Mouse (Mus musculus) MEL (cell line): Measurements from ENCODE around the gene Tnk2. TPM values are rescaled to one million over a fixed set of nuclear protein-coding genes. Genes with fewer than 3 reads are reported as not detected.
"Not testable (repeated sequence)": the region's sequence is repeated elsewhere in the genome, so short reads cannot be mapped to it uniquely, and the experiment has no call there.

Experiments used
- DNase-seq: peaks from one replicate; pipeline ENCODE4 v3.0.0; 2011; ENCODE audit warnings: low read depth, low spot score
- H3K27ac ChIP-seq: 2 replicates; pipeline ENCODE4 v1.5.1; 2012; ENCODE audit warnings: low read depth, mild to moderate bottlenecking, control low read depth, low read length, moderate library complexity; ENCODE audit not compliant: control insufficient read depth
- H3K27me3 ChIP-seq, 2 experiments: fragments of 150-350 bp in 1 of 2; sonication (generic) in 1 of 2; 2 replicates each; pipeline ENCODE4 v1.6.1; 2012; ENCODE audit warnings: low read length in 2 of 2, mild to moderate bottlenecking in 2 of 2, improper control_type of control experiment in 1 of 2, moderate library complexity in 1 of 2; ENCODE audit not compliant: insufficient read depth in 2 of 2, control insufficient read depth in 1 of 2
- H3K36me3 ChIP-seq, 2 experiments: 2 replicates each; pipeline ENCODE4 v1.6.1; 2012 to 2014; ENCODE audit warnings: low read length in 2 of 2, improper control_type of control experiment in 1 of 2, inconsistent platforms in 1 of 2, mild to moderate bottlenecking in 1 of 2; ENCODE audit not compliant: insufficient read depth in 2 of 2, control insufficient read depth in 1 of 2
- H3K4me1 ChIP-seq, 2 experiments: fragments of 150-350 bp in 1 of 2; sonication (generic) in 1 of 2; 2 replicates each; pipeline ENCODE4 v1.6.1; 2012; ENCODE audit warnings: low read length in 2 of 2, improper control_type of control experiment in 1 of 2, mild to moderate bottlenecking in 1 of 2; ENCODE audit not compliant: insufficient read depth in 2 of 2, control insufficient read depth in 1 of 2
- H3K4me3 ChIP-seq, 2 experiments: fragments of 150-350 bp in 1 of 2; sonication (generic) in 1 of 2; 2 replicates each; pipeline ENCODE4 v1.5.1; 2012; ENCODE audit warnings: low read depth in 2 of 2, low read length in 2 of 2, mild to moderate bottlenecking in 2 of 2, moderate library complexity in 2 of 2, control low read depth in 1 of 2, improper control_type of control experiment in 1 of 2; ENCODE audit not compliant: control insufficient read depth in 1 of 2, insufficient read depth in 1 of 2
- H3K79me2 ChIP-seq: 2 replicates; pipeline ENCODE4 v1.6.1; 2012; ENCODE audit warnings: mild to moderate bottlenecking, low read length, moderate library complexity; ENCODE audit not compliant: control insufficient read depth, poor library complexity, insufficient read depth
- H3K9ac ChIP-seq: 2 replicates; pipeline ENCODE4 v1.6.1; 2012; ENCODE audit warnings: low read depth, mild to moderate bottlenecking, control low read depth, low read length, moderate library complexity; ENCODE audit not compliant: control insufficient read depth, poor library complexity, severe bottlenecking
- H3K9me3 ChIP-seq: fragments of 150-350 bp; sonication (generic); replicated peaks from 2 replicates; pipeline ENCODE4 v1.6.1; 2012; ENCODE audit warnings: mild to moderate bottlenecking, low read length, improper control_type of control experiment, moderate library complexity; ENCODE audit not compliant: insufficient read depth
- BHLHE40 ChIP-seq: IDR thresholded peaks from 2 replicates; pipeline ENCODE4 v1.6.1; 2012; ENCODE audit warnings: low read depth, mild to moderate bottlenecking, inconsistent platforms, low read length, improper control_type of control experiment, borderline replicate concordance
- CHD1 ChIP-seq: IDR thresholded peaks from 2 replicates; pipeline ENCODE4 v1.6.1; 2012; ENCODE audit warnings: low read depth, mild to moderate bottlenecking, inconsistent platforms, low read length, improper control_type of control experiment
- CHD2 ChIP-seq: IDR thresholded peaks from 2 replicates; pipeline ENCODE4 v1.6.1; 2011; ENCODE audit warnings: low read length, improper control_type of control experiment
- E2F4 ChIP-seq: IDR thresholded peaks from 2 replicates; pipeline ENCODE4 v1.6.1; 2011; ENCODE audit warnings: low read depth, low read length, improper control_type of control experiment, borderline replicate concordance
- ELF1 ChIP-seq: IDR thresholded peaks from 2 replicates; pipeline ENCODE4 v1.6.1; 2014; ENCODE audit warnings: low read depth, mild to moderate bottlenecking, inconsistent platforms, low read length, improper control_type of control experiment, moderate library complexity
- ETS1 ChIP-seq: IDR thresholded peaks from 2 replicates; pipeline ENCODE4 v1.6.1; 2012; ENCODE audit warnings: low read depth, mild to moderate bottlenecking, inconsistent platforms, low read length, improper control_type of control experiment, moderate library complexity
- GABPA ChIP-seq: IDR thresholded peaks from 2 replicates; pipeline ENCODE4 v1.6.1; 2012; ENCODE audit warnings: low read depth, mild to moderate bottlenecking, inconsistent platforms, low read length, improper control_type of control experiment, moderate library complexity
- HCFC1 ChIP-seq: IDR thresholded peaks from 2 replicates; pipeline ENCODE4 v1.6.1; 2012; ENCODE audit warnings: low read depth, mild to moderate bottlenecking, inconsistent platforms, low read length, improper control_type of control experiment, moderate library complexity
- JUND ChIP-seq: IDR thresholded peaks from 2 replicates; pipeline ENCODE4 v1.6.1; 2011; ENCODE audit warnings: low read depth, mild to moderate bottlenecking, improper control_type of control experiment, low read length
- KAT2A ChIP-seq: conservative IDR thresholded peaks from 2 replicates; pipeline ENCODE4 v1.6.1; 2012; ENCODE audit warnings: low read depth, low read length, improper control_type of control experiment, inconsistent platforms
- MAX ChIP-seq: IDR thresholded peaks from 2 replicates; pipeline ENCODE4 v1.6.1; 2011; ENCODE audit warnings: low read length, improper control_type of control experiment
- MEF2A ChIP-seq: IDR thresholded peaks from 2 replicates; pipeline ENCODE4 v1.6.1; 2014; ENCODE audit warnings: low read depth, mild to moderate bottlenecking, inconsistent platforms, low read length, improper control_type of control experiment; ENCODE audit not compliant: poor library complexity, insufficient replicate concordance, severe bottlenecking; ENCODE audit errors: extremely low read depth
- MYB ChIP-seq: IDR thresholded peaks from 2 replicates; pipeline ENCODE4 v1.6.1; 2011; ENCODE audit warnings: mild to moderate bottlenecking, low read depth, low read length, improper control_type of control experiment
- MYC ChIP-seq: IDR thresholded peaks from 2 replicates; pipeline ENCODE4 v1.6.1; 2011; ENCODE audit warnings: low read depth, mild to moderate bottlenecking, low read length, improper control_type of control experiment, moderate library complexity
- NELFE ChIP-seq: IDR thresholded peaks from 2 replicates; pipeline ENCODE4 v1.6.1; 2011; ENCODE audit warnings: low read depth, low read length, improper control_type of control experiment
- POLR2A ChIP-seq, 2 experiments: IDR thresholded peaks; 2 replicates each; pipeline ENCODE4 v1.6.1; 2011 to 2012; ENCODE audit warnings: low read length in 2 of 2, mild to moderate bottlenecking in 2 of 2, control low read depth in 1 of 2, improper control_type of control experiment in 1 of 2, low read depth in 1 of 2, moderate library complexity in 1 of 2; ENCODE audit not compliant: control insufficient read depth in 1 of 2, insufficient read depth in 1 of 2, poor library complexity in 1 of 2
- POLR2AphosphoS2 ChIP-seq: IDR thresholded peaks from 2 replicates; pipeline ENCODE4 v1.6.1; 2011; ENCODE audit warnings: low read length, improper control_type of control experiment
- RAD21 ChIP-seq: IDR thresholded peaks from 2 replicates; pipeline ENCODE4 v1.6.1; 2011; ENCODE audit warnings: mild to moderate bottlenecking, low read depth, low read length, improper control_type of control experiment
- RCOR1 ChIP-seq: IDR thresholded peaks from 2 replicates; pipeline ENCODE4 v1.6.1; 2012; ENCODE audit warnings: low read depth, mild to moderate bottlenecking, inconsistent platforms, low read length, improper control_type of control experiment
- SIN3A ChIP-seq: IDR thresholded peaks from 2 replicates; pipeline ENCODE4 v1.6.1; 2012; ENCODE audit warnings: low read length, improper control_type of control experiment, inconsistent platforms
- TAL1 ChIP-seq: IDR thresholded peaks from 2 replicates; pipeline ENCODE4 v1.6.1; 2012; ENCODE audit warnings: mild to moderate bottlenecking, inconsistent platforms, low read length, moderate library complexity, mixed read lengths
- TCF12 ChIP-seq: IDR thresholded peaks from 2 replicates; pipeline ENCODE4 v1.6.1; 2014; ENCODE audit warnings: low read depth, mild to moderate bottlenecking, inconsistent platforms, low read length, improper control_type of control experiment, moderate library complexity
- UBTF ChIP-seq: IDR thresholded peaks from 2 replicates; pipeline ENCODE4 v1.6.1; 2012; ENCODE audit warnings: low read depth, mild to moderate bottlenecking, inconsistent platforms, low read length, improper control_type of control experiment, moderate library complexity, borderline replicate concordance; ENCODE audit not compliant: insufficient read depth
- USF1 ChIP-seq: IDR thresholded peaks from 2 replicates; pipeline ENCODE4 v1.6.1; 2014; ENCODE audit warnings: low read depth, mild to moderate bottlenecking, inconsistent platforms, low read length, improper control_type of control experiment, moderate library complexity
- ZC3H11A ChIP-seq: IDR thresholded peaks from 2 replicates; pipeline ENCODE4 v1.6.1; 2012; ENCODE audit warnings: low read depth, mild to moderate bottlenecking, inconsistent platforms, low read length, improper control_type of control experiment
- ZNF384 ChIP-seq: IDR thresholded peaks from 2 replicates; pipeline ENCODE4 v1.6.1; 2012; ENCODE audit warnings: low read depth, mild to moderate bottlenecking, inconsistent platforms, low read length, improper control_type of control experiment
- polyA plus RNA-seq, 2 experiments: library from polyadenylated mRNA; stranded (reverse) in 1 of 2; unstranded in 1 of 2; fragments of >175 nt in 1 of 2; fragments of >200 nt in 1 of 2; gene quantifications; 2 replicates each; pipeline versions ENCODE4 v1.2.1 to v1.2.4; 2012; ENCODE audit warnings: low replicate concordance in 2 of 2, low read depth in 1 of 2; ENCODE audit not compliant: insufficient read length in 2 of 2, insufficient read depth in 1 of 2, missing spikeins in 1 of 2
- total RNA-seq: library from RNA; depleted of rRNA; stranded (reverse); fragments of 300-350 nt; gene quantifications from 2 replicates; pipeline ENCODE4 v1.2.3, GENCODE M21; 2012

Gene Tnk2
- total and polyA plus RNA-seq, 3 experiments, result 34.8 to 77.0 TPM; not detected in 1

- TF ChIP-seq MEF2A (no peak), RCOR1 (no peak), ELF1 (0 out of 2 replicates have a peak, but pooled peaks have one; percentile 33), HCFC1 (peak; percentile 50; the same call in 1 of the 2 replicates), MYB (no peak), BHLHE40 (peak; percentile 38; the same call in 1 of the 2 replicates), E2F4 (no peak), TAL1 (no peak), GABPA (no peak), JUND (no peak), ZC3H11A (peak; percentile 78), ZNF384 (no peak), SIN3A (peak; percentile 80), ETS1 (peak; percentile 56; the same call in 1 of the 2 replicates), TCF12 (0 out of 2 replicates have a peak, but pooled peaks have one; percentile 37), NELFE (no peak), USF1 (peak; percentile 52; the same call in 1 of the 2 replicates), CHD1 (no peak), KAT2A (no peak), MYC (peak; percentile 58; the same call in 1 of the 2 replicates), MAX (no peak), POLR2A (IDR thresholded peaks at IDR 0.05; ENCODE audit: control insufficient read depth in 1 of 2, insufficient read depth in 1 of 2, low read depth in 1 of 2, low read length in 2 of 2, poor library complexity in 1 of 2) (no peak), CHD2 (no peak), RAD21 (peak; percentile 81), UBTF (no peak)
Observed at GRCm38 (mm10) chr16:32638476-32638875, 5.2 kb upstream of the Tnk2 start (continued).

DNA sequence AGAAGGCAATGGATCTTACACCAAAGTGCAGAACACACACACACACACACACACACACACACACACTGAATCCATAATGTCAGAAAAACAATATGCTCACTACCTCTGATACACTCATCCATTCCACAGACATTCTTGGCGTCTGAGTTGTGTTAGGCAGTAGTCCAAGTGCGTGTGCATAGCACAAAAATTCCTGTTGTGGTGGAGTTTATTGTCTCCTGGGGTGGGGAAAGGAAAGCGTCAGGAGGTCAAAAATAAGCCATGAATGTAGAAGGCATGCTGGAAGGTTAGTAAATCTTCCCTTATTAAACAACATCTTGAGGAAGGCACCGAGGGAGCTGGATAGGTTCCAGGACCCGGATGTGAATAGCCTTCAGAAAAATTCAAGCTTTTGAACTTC lies 3.6 kb upstream of the Tnk2 start:
- no peak for TF ChIP-seq POLR2AphosphoS2
- no peak for TF ChIP-seq E2F4
- no peaks in the 10 kb centered on the region for H3K27me3 ChIP-seq
- H3K79me2 ChIP-seq, result peaks cover 6% of the 10 kb centered on the region
- H3K4me1 ChIP-seq, result peaks cover 0 to 6% of the 10 kb centered on the region in 2 experiments; a peak in 2 of 4 replicates
- no peaks in the 10 kb centered on the region for H3K9me3 ChIP-seq
- H3K27ac ChIP-seq, result no peak overlapping the region
- peaks cover 0 to 3% of the 10 kb centered on the region in 2 experiments; a peak in 2 of 4 replicates for H3K36me3 ChIP-seq
- no peak overlapping the region for H3K9ac ChIP-seq
- no peak for DNase-seq
- no peak overlapping the region for H3K4me3 ChIP-seq

- not testable (repeated sequence) for H3K27ac ChIP-seq, H3K4me3 ChIP-seq, H3K9ac ChIP-seq, DNase-seq, H3K27me3 ChIP-seq, H3K4me1 ChIP-seq, H3K36me3 ChIP-seq, H3K79me2 ChIP-seq, H3K9me3 ChIP-seq
Observed at GRCm38 (mm10) chr16:32640683-32641082, 3.0 kb upstream of the Tnk2 start.
